Mouse (Mus musculus): Measurements from ENCODE around the gene Morn2.

DNA sequence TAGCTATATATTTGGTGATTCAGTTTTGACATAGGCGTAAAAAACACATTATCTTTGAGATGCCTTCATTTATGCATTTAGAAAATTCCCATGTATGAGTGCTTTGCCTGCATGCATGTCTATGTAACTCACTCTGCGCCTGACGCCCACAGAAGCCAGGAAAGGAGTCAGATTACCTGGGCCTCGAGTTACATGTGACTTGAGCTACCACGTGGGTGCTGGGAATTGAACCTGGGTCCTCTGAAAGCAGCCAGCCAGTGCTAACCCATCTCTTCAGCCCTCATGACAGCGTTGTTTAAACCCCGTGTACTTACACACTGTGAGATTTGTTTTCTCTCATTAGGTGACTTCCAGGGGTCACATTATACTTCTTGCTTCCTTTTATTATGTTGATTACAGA is 34.5 kb downstream of the Morn2 start:
- TF ChIP-seq POLR2A (IDR thresholded peaks at IDR 0.05; ENCODE audit: borderline replicate concordance, control insufficient read depth, low read depth, low read length) (no peak), CTCF (IDR thresholded peaks at IDR 0.05; ENCODE audit: control insufficient read depth, insufficient read depth, low read length) (no peak)
